Mouse (Mus musculus) ES-CJ7 (cell line): ENCODE results near the gene Pptc7.

Experiments
- DNase-seq: peaks from one replicate; pipeline ENCODE4 v3.0.0; 2011; ENCODE audit warnings: low read depth, low spot score

Pptc7 gene

GRCm38 (mm10) chr5:122300071-122300518 is 15.9 kb downstream of the Pptc7 start:
- no peak for DNase-seq

- DNase-seq = no peak
Measured at GRCm38 (mm10) chr5:122302810-122303745, 18.9 kb downstream of the Pptc7 start.

- no peak for DNase-seq
Measured at GRCm38 (mm10) chr5:122303937-122304336, 19.8 kb downstream of the Pptc7 start.

- no peak for DNase-seq
Measured at GRCm38 (mm10) chr5:122304541-122304940, 20.4 kb downstream of the Pptc7 start.

- no peak for DNase-seq
Measured at GRCm38 (mm10) chr5:122305472-122305871, 21.3 kb downstream of the Pptc7 start.

- no peak for DNase-seq
Measured at GRCm38 (mm10) chr5:122306536-122306935, 22.4 kb downstream of the Pptc7 start.

- DNase-seq = no peak
Measured at GRCm38 (mm10) chr5:122310699-122311098, 26.5 kb downstream of the Pptc7 start.

- no peak for DNase-seq
Measured at GRCm38 (mm10) chr5:122311692-122312091, 27.5 kb downstream of the Pptc7 start.

- DNase-seq = no peak
Measured at GRCm38 (mm10) chr5:122312346-122312745, 28.2 kb downstream of the Pptc7 start.

GRCm38 (mm10) chr5:122312942-122313684 is 28.9 kb downstream of the Pptc7 start:
- DNase-seq = no peak

- DNase-seq = peak; percentile 38
Measured at GRCm38 (mm10) chr5:122314966-122315667, 31.0 kb downstream of the Pptc7 start.

- no peak for DNase-seq
Measured at GRCm38 (mm10) chr5:122317329-122318045, 33.3 kb downstream of the Pptc7 start.

- peak; percentile 64 for DNase-seq
Measured at GRCm38 (mm10) chr5:122318100-122318499, 33.9 kb downstream of the Pptc7 start.

- peak; percentile 60 for DNase-seq
Measured at GRCm38 (mm10) chr5:122318976-122319375, 34.8 kb downstream of the Pptc7 start.

- peak; percentile 29 for DNase-seq
Measured at GRCm38 (mm10) chr5:122319474-122320204, 35.5 kb downstream of the Pptc7 start.

- no peak for DNase-seq
Measured at GRCm38 (mm10) chr5:122320205-122320781, 36.1 kb downstream of the Pptc7 start.

GRCm38 (mm10) chr5:122323523-122323922 is 39.4 kb downstream of the Pptc7 start:
- no peak for DNase-seq

GRCm38 (mm10) chr5:122324608-122325431 is 40.7 kb downstream of the Pptc7 start:
- no peak for DNase-seq

- DNase-seq = no peak
Measured at GRCm38 (mm10) chr5:122325477-122325876, 41.3 kb downstream of the Pptc7 start.
